ENCODE assay signal across 9 mouse cellular contexts in the genomic region with DNA sequence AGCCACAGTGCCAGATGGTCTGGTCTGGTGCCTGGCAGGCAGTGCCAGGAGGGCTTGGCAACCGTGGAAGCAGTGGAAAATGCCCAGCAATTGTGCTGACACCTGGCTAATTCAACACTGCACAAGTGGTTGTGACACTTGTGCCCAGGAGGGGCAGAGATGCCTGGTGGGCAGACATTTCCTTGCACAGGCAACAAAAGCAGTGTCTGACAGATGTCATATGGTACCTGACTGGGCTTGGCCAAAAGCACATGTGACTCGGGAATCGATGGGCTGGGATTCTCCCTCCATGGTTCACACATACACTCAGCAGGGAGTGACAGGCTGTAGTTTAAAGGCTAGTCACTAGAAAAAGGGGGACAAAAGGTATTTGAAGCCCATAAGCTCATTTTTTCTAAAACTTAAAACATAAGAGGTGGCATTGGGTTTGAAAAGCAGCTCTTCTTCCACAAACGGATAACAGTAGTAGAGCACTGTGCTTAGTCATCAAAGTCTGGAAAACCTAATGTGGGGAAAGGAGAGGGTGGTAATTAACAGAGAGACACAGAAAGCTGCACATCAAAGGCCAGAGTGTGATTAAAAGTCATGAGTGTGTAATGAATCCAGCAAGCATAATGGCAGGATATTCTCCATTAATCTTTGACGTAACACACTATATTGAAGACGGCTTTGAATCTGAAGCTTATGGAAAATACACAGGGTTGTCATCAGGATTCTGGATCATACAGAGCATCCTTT.
DNase-seq lines count a peak whose midpoint lies in the region; ATAC-seq lines count a peak whose summit lies in the region.
"Had no signal": no experiment of that assay in that cellular context is flagged by ENCODE, and none has a peak within 500 bp of the region (broad histone marks: within the 10 kb centered on the region; RNA-seq: fewer than 3 reads in every experiment).

No protein-coding gene starts in this region.

- H3K36me3 ChIP-seq in hindbrain, embryonic 11.5 days (ENCODE audit: control insufficient read depth, insufficient read depth, low read length) = no peaks in the 10 kb centered on the region
- H3K36me3 ChIP-seq in hindbrain, embryonic 10.5 days = no peaks in the 10 kb centered on the region
- H3K36me3 ChIP-seq in hindbrain, embryonic 13.5 days = no peaks in the 10 kb centered on the region
- no peaks in the 10 kb centered on the region for H3K36me3 ChIP-seq in midbrain, embryonic 15.5 days (replicated peaks)
- H3K36me3 ChIP-seq in intestine, embryonic 15.5 days = no peaks in the 10 kb centered on the region

- no peak overlapping the region for H3K27ac ChIP-seq in hindbrain, embryonic 11.5 days (ENCODE audit: low read depth, low read length)
- H3K27ac ChIP-seq in hindbrain, embryonic 10.5 days = no peak overlapping the region
- peak overlapping the region; percentile 3 for H3K27ac ChIP-seq in hindbrain, embryonic 13.5 days
- peak overlapping the region; percentile 67 for H3K27ac ChIP-seq in midbrain, embryonic 15.5 days
- H3K27ac ChIP-seq in intestine, embryonic 15.5 days = no peak overlapping the region

- WGBS in hindbrain, embryonic 11.5 days = 61% methylated on average over 6 of the region's 6 CpGs
- WGBS in hindbrain, embryonic 10.5 days = 80% methylated on average over 6 of the region's 6 CpGs
- 30% methylated on average over 6 of the region's 6 CpGs for WGBS in hindbrain, embryonic 13.5 days
- WGBS in midbrain, embryonic 15.5 days = 21% methylated on average over 6 of the region's 6 CpGs
- WGBS in intestine, embryonic 15.5 days = 86% methylated on average over 6 of the region's 6 CpGs

- H3K27me3 ChIP-seq in hindbrain, embryonic 11.5 days (ENCODE audit: control insufficient read depth, insufficient read depth, low read length) = no peaks in the 10 kb centered on the region
- no peaks in the 10 kb centered on the region for H3K27me3 ChIP-seq in hindbrain, embryonic 10.5 days (ENCODE audit: insufficient read depth, poor library complexity, severe bottlenecking)
- no peaks in the 10 kb centered on the region for H3K27me3 ChIP-seq in hindbrain, embryonic 13.5 days
- H3K27me3 ChIP-seq in midbrain, embryonic 15.5 days (replicated peaks) = no peaks in the 10 kb centered on the region
- no peaks in the 10 kb centered on the region for H3K27me3 ChIP-seq in intestine, embryonic 15.5 days (replicated peaks)

- H3K4me3 ChIP-seq in hindbrain, embryonic 11.5 days (ENCODE audit: low read depth, low read length) = no peak overlapping the region
- no peak overlapping the region for H3K4me3 ChIP-seq in hindbrain, embryonic 10.5 days
- no peak overlapping the region for H3K4me3 ChIP-seq in hindbrain, embryonic 13.5 days
- H3K4me3 ChIP-seq in midbrain, embryonic 15.5 days = no peak overlapping the region
- H3K4me3 ChIP-seq in intestine, embryonic 15.5 days (replicated peaks) = no peak overlapping the region

- 0 out of 2 replicates have a peak overlapping the region, but pooled peaks have one; percentile 11 for H3K9ac ChIP-seq in hindbrain, embryonic 11.5 days (ENCODE audit: low read depth, low read length)
- H3K9ac ChIP-seq in hindbrain, embryonic 13.5 days = no peak overlapping the region
- H3K9ac ChIP-seq in midbrain, embryonic 15.5 days = no peak overlapping the region
- no peak overlapping the region for H3K9ac ChIP-seq in intestine, embryonic 15.5 days

- DNase-seq in hindbrain, embryonic 11.5 days (ENCODE audit: low spot score) = peak; percentile 10
- no peak for DNase-seq in hindbrain, embryonic 10.5 days (ENCODE audit: low spot score)
- peak; percentile 96 for DNase-seq in cerebellum, adult 9-10 months
- no peak for DNase-seq in thymus, postnatal 25 days
- DNase-seq in lung, postnatal 4 days = no peak
- DNase-seq: kidney, postnatal 10 days had no signal

- H3K4me1 ChIP-seq in hindbrain, embryonic 11.5 days (replicated peaks; ENCODE audit: control insufficient read depth, insufficient read depth, low read length) = no peaks in the 10 kb centered on the region
- peaks cover 4% of the 10 kb centered on the region; the same call in 1 of the 2 replicates for H3K4me1 ChIP-seq in hindbrain, embryonic 10.5 days (replicated peaks)
- H3K4me1 ChIP-seq in hindbrain, embryonic 13.5 days (replicated peaks) = peaks cover 10% of the 10 kb centered on the region
- peaks cover 10% of the 10 kb centered on the region; the same call in 1 of the 2 replicates for H3K4me1 ChIP-seq in midbrain, embryonic 15.5 days
- H3K4me1 ChIP-seq in intestine, embryonic 15.5 days (replicated peaks) = no peaks in the 10 kb centered on the region

- peak; percentile 80 for ATAC-seq in hindbrain, embryonic 11.5 days (ENCODE audit: low FRiP score)
- peak; percentile 88 for ATAC-seq in hindbrain, embryonic 13.5 days (ENCODE audit: low FRiP score)
- ATAC-seq in midbrain, embryonic 15.5 days (replicated peaks) = peak; percentile 93
- ATAC-seq in intestine, embryonic 15.5 days = no peak

- H3K4me2 ChIP-seq in hindbrain, embryonic 11.5 days (replicated peaks; ENCODE audit: low read depth, low read length) = no peak overlapping the region
- H3K4me2 ChIP-seq in hindbrain, embryonic 13.5 days = no peak overlapping the region
- H3K4me2 ChIP-seq in midbrain, embryonic 15.5 days = peak overlapping the region; percentile 10; the same call in 1 of the 2 replicates
- no peak overlapping the region for H3K4me2 ChIP-seq in intestine, embryonic 15.5 days (replicated peaks)

- H3K9me3 ChIP-seq in hindbrain, embryonic 11.5 days (ENCODE audit: control insufficient read depth, low read length) = no peaks in the 10 kb centered on the region
- no peaks in the 10 kb centered on the region for H3K9me3 ChIP-seq in hindbrain, embryonic 10.5 days
- H3K9me3 ChIP-seq in hindbrain, embryonic 13.5 days = no peaks in the 10 kb centered on the region
- H3K9me3 ChIP-seq in midbrain, embryonic 15.5 days = no peaks in the 10 kb centered on the region
- no peaks in the 10 kb centered on the region for H3K9me3 ChIP-seq in intestine, embryonic 15.5 days

Comparison
In these comparisons a context has a peak if more than half of its experiments do, and no peak if none do; other contexts are left out.
1. DNase-seq: peak in hindbrain, embryonic 11.5 days (single experiment) and cerebellum, adult 9-10 months (single experiment); none in hindbrain, embryonic 10.5 days (single experiment), thymus, postnatal 25 days (single experiment) and lung, postnatal 4 days (0 of 2).
2. H3K27ac ChIP-seq: peak in hindbrain, embryonic 13.5 days (single experiment) and midbrain, embryonic 15.5 days (single experiment); none in hindbrain, embryonic 11.5 days (single experiment), hindbrain, embryonic 10.5 days (single experiment) and intestine, embryonic 15.5 days (single experiment).